Mouse (Mus musculus): Measurements from ENCODE around the gene Dnah10. TPM values are rescaled to one million over a fixed set of nuclear protein-coding genes. Genes with fewer than 3 reads are reported as not detected.

Gene Dnah10
- polyA plus RNA-seq, 1 experiment from 2014 or later: 0.18 TPM

- H3K27me3 ChIP-seq (ENCODE audit: control insufficient read depth, insufficient read depth, low read length): no peaks in the 10 kb centered on the region
- ATAC-seq (ENCODE audit: low FRiP score, low TSS enrichment) (no peak), DNase-seq (no peak)
- no peaks in the 10 kb centered on the region for H3K9me3 ChIP-seq (ENCODE audit: control insufficient read depth, low read length)
- H3K36me3 ChIP-seq (ENCODE audit: control insufficient read depth, insufficient read depth, low read length): peaks cover 31% of the 10 kb centered on the region
- H3K4me3 ChIP-seq (replicated peaks; ENCODE audit: low read depth, low read length): no peak overlapping the region
- H3K9ac ChIP-seq (replicated peaks; ENCODE audit: low read length): no peak overlapping the region
- no peaks in the 10 kb centered on the region for H3K4me1 ChIP-seq (ENCODE audit: control insufficient read depth, insufficient read depth, low read length)
- H3K4me2 ChIP-seq (ENCODE audit: low read length): no peak overlapping the region
- 92% methylated on average over 12 of the region's 12 CpGs for WGBS
- no peak overlapping the region for H3K27ac ChIP-seq (replicated peaks; ENCODE audit: low read depth, low read length)
These were observed 105.4 kb downstream of the Dnah10 start for GRCm38 (mm10) chr5:124830331-124830730.

DNA sequence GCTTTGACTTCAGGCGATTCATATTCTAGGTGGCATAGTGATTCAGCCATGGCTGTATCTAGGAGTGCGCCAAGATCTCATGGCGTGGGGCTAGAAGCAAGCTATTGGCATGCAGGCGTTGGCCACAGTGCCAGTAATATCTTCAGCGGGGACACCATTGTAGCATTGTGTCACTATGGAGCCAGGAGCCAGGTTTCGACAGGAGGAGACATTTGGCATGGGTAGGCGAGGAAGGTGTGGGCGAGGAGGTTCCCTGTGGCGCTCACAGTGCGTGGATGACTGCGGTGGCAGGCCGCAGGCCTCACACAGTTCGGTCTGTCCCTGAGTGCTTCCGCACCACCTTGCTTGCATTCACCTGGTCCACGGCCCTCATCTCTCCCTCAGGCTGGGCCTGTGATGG is 110.3 kb downstream of the Dnah10 start:
- ATAC-seq (ENCODE audit: low FRiP score, low TSS enrichment): no peak
- 94% methylated on average over 15 of the region's 15 CpGs for WGBS
- no peaks in the 10 kb centered on the region for H3K4me1 ChIP-seq (ENCODE audit: control insufficient read depth, insufficient read depth, low read length)

DNA sequence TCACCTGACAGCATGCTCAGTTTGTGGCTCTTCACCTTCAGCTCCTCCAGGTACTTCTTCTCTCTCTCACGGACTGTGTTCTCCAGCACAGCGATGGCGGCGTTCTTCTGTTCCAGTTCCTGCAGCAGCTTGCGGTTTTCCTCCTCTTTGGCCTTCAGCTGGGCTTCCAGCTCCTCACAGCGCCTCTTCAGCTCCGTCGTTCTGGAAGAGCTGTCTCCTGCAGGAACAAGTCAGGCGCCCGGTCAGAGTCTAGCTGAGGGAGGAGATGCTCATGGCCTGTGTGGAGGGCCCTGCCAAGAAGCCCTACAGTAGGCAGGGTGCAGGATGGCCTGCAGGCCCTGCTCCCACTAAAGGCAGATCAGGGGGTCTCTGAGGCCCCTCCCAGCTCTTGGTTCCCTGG is 111.2 kb downstream of the Dnah10 start:
- ATAC-seq (ENCODE audit: low FRiP score, low TSS enrichment) (no peak), DNase-seq (no peak)
- Histone ChIP-seq H3K9me3 (ENCODE audit: control insufficient read depth, low read length) (no peaks in the 10 kb centered on the region), H3K36me3 (ENCODE audit: control insufficient read depth, insufficient read depth, low read length) (peaks cover 68% of the 10 kb centered on the region), H3K9ac (replicated peaks; ENCODE audit: low read length) (no peak overlapping the region), H3K4me1 (ENCODE audit: control insufficient read depth, insufficient read depth, low read length) (no peaks in the 10 kb centered on the region), H3K4me3 (replicated peaks; ENCODE audit: low read depth, low read length) (no peak overlapping the region), H3K27ac (replicated peaks; ENCODE audit: low read depth, low read length) (no peak overlapping the region), H3K27me3 (ENCODE audit: control insufficient read depth, insufficient read depth, low read length) (no peaks in the 10 kb centered on the region), H3K4me2 (ENCODE audit: low read length) (no peak overlapping the region)
- 91% methylated on average over 10 of the region's 10 CpGs for WGBS

More for the DNA sequence above, 110.3 kb downstream of the Dnah10 start:
- Histone ChIP-seq H3K36me3 (ENCODE audit: control insufficient read depth, insufficient read depth, low read length) (peaks cover 68% of the 10 kb centered on the region), H3K4me2 (ENCODE audit: low read length) (no peak overlapping the region), H3K4me3 (replicated peaks; ENCODE audit: low read depth, low read length) (no peak overlapping the region), H3K27ac (replicated peaks; ENCODE audit: low read depth, low read length) (no peak overlapping the region), H3K27me3 (ENCODE audit: control insufficient read depth, insufficient read depth, low read length) (no peaks in the 10 kb centered on the region), H3K9ac (replicated peaks; ENCODE audit: low read length) (no peak overlapping the region), H3K9me3 (ENCODE audit: control insufficient read depth, low read length) (no peaks in the 10 kb centered on the region)
- DNase-seq: no peak

GRCm38 (mm10) chr5:124836621-124837020 is 111.7 kb downstream of the Dnah10 start:
- Histone ChIP-seq H3K36me3 (ENCODE audit: control insufficient read depth, insufficient read depth, low read length) (peaks cover 68% of the 10 kb centered on the region), H3K27ac (replicated peaks; ENCODE audit: low read depth, low read length) (no peak overlapping the region), H3K9ac (replicated peaks; ENCODE audit: low read length) (no peak overlapping the region), H3K27me3 (ENCODE audit: control insufficient read depth, insufficient read depth, low read length) (no peaks in the 10 kb centered on the region), H3K4me2 (ENCODE audit: low read length) (no peak overlapping the region), H3K9me3 (ENCODE audit: control insufficient read depth, low read length) (no peaks in the 10 kb centered on the region), H3K4me1 (ENCODE audit: control insufficient read depth, insufficient read depth, low read length) (no peaks in the 10 kb centered on the region), H3K4me3 (replicated peaks; ENCODE audit: low read depth, low read length) (no peak overlapping the region)
- no peak for ATAC-seq (ENCODE audit: low FRiP score, low TSS enrichment)
- DNase-seq: no peak
- 74% methylated on average over 4 of the region's 4 CpGs for WGBS

DNA sequence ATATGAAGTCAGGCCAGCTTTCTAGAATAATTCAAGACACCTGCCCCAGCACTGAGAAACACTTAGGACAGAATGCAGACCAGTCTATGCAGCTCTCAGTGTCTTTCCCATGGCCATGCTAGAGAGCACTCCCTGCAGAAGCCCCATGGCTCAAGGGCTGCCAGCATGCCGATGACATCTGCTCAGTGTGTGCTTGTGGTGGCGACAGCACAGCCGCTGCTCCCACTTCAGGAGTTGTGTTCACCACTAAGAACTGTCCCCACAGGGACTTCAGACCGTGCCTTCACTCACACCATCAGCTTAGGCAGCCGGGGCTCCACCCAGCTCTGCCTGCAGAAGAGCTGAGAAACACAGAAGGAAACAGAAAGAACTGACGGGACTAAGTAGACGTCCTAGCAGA is 115.3 kb downstream of the Dnah10 start:
- Histone ChIP-seq H3K27ac (replicated peaks; ENCODE audit: low read depth, low read length) (no peak overlapping the region), H3K9ac (replicated peaks; ENCODE audit: low read length) (no peak overlapping the region), H3K4me3 (replicated peaks; ENCODE audit: low read depth, low read length) (no peak overlapping the region), H3K36me3 (ENCODE audit: control insufficient read depth, insufficient read depth, low read length) (peaks cover 38% of the 10 kb centered on the region), H3K4me2 (ENCODE audit: low read length) (no peak overlapping the region), H3K9me3 (ENCODE audit: control insufficient read depth, low read length) (no peaks in the 10 kb centered on the region), H3K4me1 (ENCODE audit: control insufficient read depth, insufficient read depth, low read length) (0 out of 2 replicates have a peak, but pooled peaks cover 6% of the 10 kb centered on the region), H3K27me3 (ENCODE audit: control insufficient read depth, insufficient read depth, low read length) (no peaks in the 10 kb centered on the region)
- DNase-seq: no peak
- 83% methylated on average over 7 of the region's 7 CpGs for WGBS
- ATAC-seq (ENCODE audit: low FRiP score, low TSS enrichment): no peak

DNA sequence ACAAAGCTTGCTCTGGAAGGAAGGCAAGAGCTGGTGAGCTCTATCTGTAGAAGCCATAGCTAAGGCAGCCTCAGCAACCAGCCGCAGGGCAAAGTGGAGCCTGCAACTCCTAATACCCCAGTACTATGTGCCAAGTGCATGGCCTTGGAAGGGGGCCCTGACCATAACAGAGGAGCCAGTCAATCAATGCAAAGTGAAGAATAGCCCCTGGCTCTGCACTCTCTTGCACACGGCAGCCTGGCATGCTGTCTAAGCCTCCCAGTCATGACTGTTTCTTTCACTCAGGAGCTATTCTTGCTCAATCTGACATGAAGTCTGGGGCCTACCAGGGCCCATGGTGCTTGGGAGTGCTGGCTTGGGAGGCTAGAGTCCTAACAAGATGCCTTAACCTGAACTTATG is 115.8 kb downstream of the Dnah10 start:
- Histone ChIP-seq H3K36me3 (ENCODE audit: control insufficient read depth, insufficient read depth, low read length) (peaks cover 34% of the 10 kb centered on the region), H3K9me3 (ENCODE audit: control insufficient read depth, low read length) (no peaks in the 10 kb centered on the region), H3K27me3 (ENCODE audit: control insufficient read depth, insufficient read depth, low read length) (no peaks in the 10 kb centered on the region), H3K4me3 (replicated peaks; ENCODE audit: low read depth, low read length) (no peak overlapping the region), H3K9ac (replicated peaks; ENCODE audit: low read length) (no peak overlapping the region), H3K4me1 (ENCODE audit: control insufficient read depth, insufficient read depth, low read length) (0 out of 2 replicates have a peak, but pooled peaks cover 6% of the 10 kb centered on the region), H3K27ac (replicated peaks; ENCODE audit: low read depth, low read length) (no peak overlapping the region), H3K4me2 (ENCODE audit: low read length) (no peak overlapping the region)
- ATAC-seq (ENCODE audit: low FRiP score, low TSS enrichment) (no peak), DNase-seq (peak; percentile 29)
- 69% methylated on average over 2 of the region's 2 CpGs for WGBS

GRCm38 (mm10) chr5:124843386-124843785 is 118.5 kb downstream of the Dnah10 start:
- H3K4me2 ChIP-seq (ENCODE audit: low read length): no peak overlapping the region
- no peak for ATAC-seq (ENCODE audit: low FRiP score, low TSS enrichment)
- H3K36me3 ChIP-seq (ENCODE audit: control insufficient read depth, insufficient read depth, low read length): peaks cover 9% of the 10 kb centered on the region
- no peaks in the 10 kb centered on the region for H3K9me3 ChIP-seq (ENCODE audit: control insufficient read depth, low read length)
- H3K9ac ChIP-seq (replicated peaks; ENCODE audit: low read length): no peak overlapping the region
- H3K27me3 ChIP-seq (ENCODE audit: control insufficient read depth, insufficient read depth, low read length): no peaks in the 10 kb centered on the region
- H3K27ac ChIP-seq (replicated peaks; ENCODE audit: low read depth, low read length): no peak overlapping the region
- H3K4me1 ChIP-seq (ENCODE audit: control insufficient read depth, insufficient read depth, low read length): 0 out of 2 replicates have a peak, but pooled peaks cover 6% of the 10 kb centered on the region
- DNase-seq: peak; percentile 19
- no peak overlapping the region for H3K4me3 ChIP-seq (replicated peaks; ENCODE audit: low read depth, low read length)
- WGBS: 55% methylated on average over 8 of the region's 8 CpGs

- H3K4me3 ChIP-seq (replicated peaks; ENCODE audit: low read depth, low read length): no peak overlapping the region
- no peak overlapping the region for H3K27ac ChIP-seq (replicated peaks; ENCODE audit: low read depth, low read length)
- no peaks in the 10 kb centered on the region for H3K27me3 ChIP-seq (ENCODE audit: control insufficient read depth, insufficient read depth, low read length)
- no peak overlapping the region for H3K9ac ChIP-seq (replicated peaks; ENCODE audit: low read length)
- no peak overlapping the region for H3K4me2 ChIP-seq (ENCODE audit: low read length)
- H3K4me1 ChIP-seq (ENCODE audit: control insufficient read depth, insufficient read depth, low read length): 0 out of 2 replicates have a peak, but pooled peaks cover 6% of the 10 kb centered on the region
- 80% methylated on average over 4 of the region's 4 CpGs for WGBS
- ATAC-seq (ENCODE audit: low FRiP score, low TSS enrichment) (no peak), DNase-seq (no peak)
- no peaks in the 10 kb centered on the region for H3K9me3 ChIP-seq (ENCODE audit: control insufficient read depth, low read length)
- H3K36me3 ChIP-seq (ENCODE audit: control insufficient read depth, insufficient read depth, low read length): no peaks in the 10 kb centered on the region
These were observed 120.0 kb downstream of the Dnah10 start for GRCm38 (mm10) chr5:124844929-124845328.

- Histone ChIP-seq H3K27ac (replicated peaks; ENCODE audit: low read depth, low read length) (no peak overlapping the region), H3K4me3 (replicated peaks; ENCODE audit: low read depth, low read length) (no peak overlapping the region), H3K27me3 (ENCODE audit: control insufficient read depth, insufficient read depth, low read length) (no peaks in the 10 kb centered on the region), H3K4me1 (ENCODE audit: control insufficient read depth, insufficient read depth, low read length) (0 out of 2 replicates have a peak, but pooled peaks cover 6% of the 10 kb centered on the region), H3K4me2 (ENCODE audit: low read length) (no peak overlapping the region), H3K9ac (replicated peaks; ENCODE audit: low read length) (no peak overlapping the region), H3K9me3 (ENCODE audit: control insufficient read depth, low read length) (no peaks in the 10 kb centered on the region), H3K36me3 (ENCODE audit: control insufficient read depth, insufficient read depth, low read length) (no peaks in the 10 kb centered on the region)
- no peak for ATAC-seq (ENCODE audit: low FRiP score, low TSS enrichment)
- DNase-seq: no peak
- WGBS: 78% methylated on average over 1 of the region's 1 CpGs
These were observed 122.1 kb downstream of the Dnah10 start for GRCm38 (mm10) chr5:124847014-124847413.

Data from midbrain, embryonic 14.5 days (tissue).